Comparison of ENCODE assay signal across 16 mouse cellular contexts in genomic region chr11:12426746-12427145, GRCm38 (mm10). TPM values are rescaled to one million over a fixed set of nuclear protein-coding genes. Genes with fewer than 3 reads are reported as not detected.
A peak's percentile ranks its signal among the peaks of the same experiment; 100 is the strongest.
DNase-seq lines count a peak whose midpoint lies in the region; ATAC-seq lines count a peak whose summit lies in the region.
"Had no signal": no experiment of that assay in that cellular context is flagged by ENCODE, and none has a peak within 500 bp of the region (broad histone marks: within the 10 kb centered on the region; RNA-seq: fewer than 3 reads in every experiment).

No protein-coding gene starts in this region.

- peak; percentile 17 to 37 for DNase-seq in heart, postnatal 10 days
- peak; percentile 15 for DNase-seq in ovary, adult 18-20 months (ENCODE audit: low spot score)
- DNase-seq in ovary, postnatal 14 days (ENCODE audit: low spot score): no peak
- DNase-seq in gastrocnemius, postnatal 10 days: peak; percentile 15
- peak; percentile 71 for DNase-seq in skeletal muscle tissue, adult 2 months (ENCODE audit: low read depth, low spot score)
- DNase-seq in layer of hippocampus, adult 18-20 months (ENCODE audit: low spot score in 2 of 2): no peak
- DNase-seq in frontal cortex, adult 2 months (ENCODE audit: extremely low spot score in 1 of 2, low spot score in 1 of 2): no peak
- DNase-seq: liver, embryonic 13.5 days; lung, postnatal 36 days had no signal

- H3K27ac ChIP-seq in heart, embryonic 12.5 days (ENCODE audit: poor library complexity, severe bottlenecking): no peak overlapping the region
- H3K27ac ChIP-seq: embryonic facial prominence, embryonic 15.5 days; heart, embryonic 10.5 days; layer of hippocampus, adult 2 months; liver, embryonic 13.5 days; midbrain, embryonic 13.5 days; neural tube, embryonic 13.5 days had no signal

- H3K4me2 ChIP-seq in heart, embryonic 12.5 days: no peak overlapping the region
- H3K4me2 ChIP-seq: embryonic facial prominence, embryonic 15.5 days; liver, embryonic 13.5 days; midbrain, embryonic 13.5 days; neural tube, embryonic 13.5 days had no signal

- no peak overlapping the region for H3K4me3 ChIP-seq in heart, embryonic 12.5 days
- H3K4me3 ChIP-seq: embryonic facial prominence, embryonic 15.5 days; heart, embryonic 10.5 days; layer of hippocampus, adult 2 months; liver, embryonic 13.5 days; midbrain, embryonic 13.5 days; neural tube, embryonic 13.5 days had no signal

- ATAC-seq in heart, embryonic 12.5 days (ENCODE audit: insufficient number of reproducible peaks, low FRiP score): no peak
- ATAC-seq: forebrain, embryonic 16.5 days; midbrain, embryonic 13.5 days had no signal

- no peaks in the 10 kb centered on the region for H3K9me3 ChIP-seq in heart, embryonic 12.5 days (replicated peaks)
- H3K9me3 ChIP-seq: embryonic facial prominence, embryonic 15.5 days; heart, embryonic 10.5 days; liver, embryonic 13.5 days; midbrain, embryonic 13.5 days; neural tube, embryonic 13.5 days had no signal

- no peak overlapping the region for H3K9ac ChIP-seq in heart, embryonic 12.5 days
- H3K9ac ChIP-seq: embryonic facial prominence, embryonic 15.5 days; liver, embryonic 13.5 days; midbrain, embryonic 13.5 days; neural tube, embryonic 13.5 days had no signal

- H3K4me1 ChIP-seq in heart, embryonic 12.5 days (replicated peaks): peaks cover 28% of the 10 kb centered on the region
- H3K4me1 ChIP-seq: liver, embryonic 13.5 days had no signal

- WGBS in heart, embryonic 12.5 days: 71% methylated on average over 5 of the region's 5 CpGs

- intact Hi-C loops in heart, postnatal 10 days (cut with DNase I): no loop called here

- H3K36me3 ChIP-seq in heart, embryonic 12.5 days: no peaks in the 10 kb centered on the region
- H3K36me3 ChIP-seq: embryonic facial prominence, embryonic 15.5 days; heart, embryonic 10.5 days; liver, embryonic 13.5 days; midbrain, embryonic 13.5 days; neural tube, embryonic 13.5 days had no signal

- H3K27me3 ChIP-seq in heart, embryonic 12.5 days (replicated peaks): no peaks in the 10 kb centered on the region
- H3K27me3 ChIP-seq: embryonic facial prominence, embryonic 15.5 days; liver, embryonic 13.5 days; neural tube, embryonic 13.5 days had no signal

RNA-seq across cellular contexts. Expression of gene Cobl, which starts 38.0 kb away (rescaled TPM):
- 10 to 100 TPM; 26.4 to 38.5 TPM for total RNA-seq in heart, postnatal 10 days (2021)
- 34.8 and 39.4 TPM in 2 replicates for polyA plus RNA-seq in heart, embryonic 12.5 days (2016; fragmentation: Nextera tagmentation; extraction: Ambion mirVana)
- 100 to 1,000 TPM; 127 to 138 TPM for total RNA-seq in gastrocnemius, postnatal 10 days (2021)
- total RNA-seq in layer of hippocampus, adult 18-20 months (2021): 10 to 100 TPM; 18.0 to 27.4 TPM
- 33.1 and 36.6 TPM in 2 replicates for polyA plus RNA-seq in frontal cortex, adult 2 months (2012; rRNA removed)

Comparison
In these comparisons a context has a peak if more than half of its experiments do, and no peak if none do; other contexts are left out.
1. DNase-seq: peak in heart, postnatal 10 days (2 of 2), ovary, adult 18-20 months (single experiment), gastrocnemius, postnatal 10 days (single experiment) and skeletal muscle tissue, adult 2 months (single experiment); none in ovary, postnatal 14 days (single experiment), layer of hippocampus, adult 18-20 months (0 of 2) and frontal cortex, adult 2 months (0 of 2).